Mouse (Mus musculus) limb, embryonic 14.5 days (tissue): ENCODE measurements around the gene Crybg3. TPM values are rescaled to one million over a fixed set of nuclear protein-coding genes. Genes with fewer than 3 reads are reported as not detected.
"Not testable (repeated sequence)": the region's sequence is repeated elsewhere in the genome, so short reads cannot be mapped to it uniquely, and the experiment has no call there.

Experiments used
- ATAC-seq: fragments of 200-750 bp; cut with Nextera tagmentation; 2 replicates; pipeline ENCODE4 v1.8.0; 2017; ENCODE audit warnings: low read depth, moderate number of reproducible peaks, moderate TSS enrichment; ENCODE audit not compliant: low FRiP score
- DNase-seq: peaks from one replicate; pipeline ENCODE4 v3.0.0-alpha.2; 2015; ENCODE audit warnings: low spot score
- H3K27ac ChIP-seq: fragments of 300-500 bp; sonication (generic); replicated peaks from 2 replicates; pipeline ENCODE4 v1.5.1; 2014; ENCODE audit warnings: low read depth, mild to moderate bottlenecking, low read length, moderate library complexity, mixed read lengths
- H3K27me3 ChIP-seq: fragments of 300-500 bp; sonication (generic); 2 replicates; pipeline ENCODE4 v1.6.1; 2014; ENCODE audit warnings: low read length, mixed read lengths; ENCODE audit not compliant: control insufficient read depth, insufficient read depth
- H3K36me3 ChIP-seq: fragments of 300-500 bp; sonication (generic); 2 replicates; pipeline ENCODE4 v1.6.1; 2014; ENCODE audit warnings: mild to moderate bottlenecking, low read length, moderate library complexity, mixed read lengths; ENCODE audit not compliant: control insufficient read depth, insufficient read depth
- H3K4me1 ChIP-seq: fragments of 300-500 bp; sonication (generic); 2 replicates; pipeline ENCODE4 v1.6.1; 2014; ENCODE audit warnings: antibody characterized with exemption, low read length, mixed read lengths; ENCODE audit not compliant: control insufficient read depth, insufficient read depth
- H3K4me2 ChIP-seq: fragments of 300-500 bp; sonication (generic); replicated peaks from 2 replicates; pipeline ENCODE4 v1.6.1; 2014; ENCODE audit warnings: low read depth, mild to moderate bottlenecking, low read length, moderate library complexity; ENCODE audit not compliant: severe bottlenecking
- H3K4me3 ChIP-seq: fragments of 300-500 bp; sonication (generic); replicated peaks from 2 replicates; pipeline ENCODE4 v1.5.1; 2014; ENCODE audit warnings: low read length
- H3K9ac ChIP-seq: fragments of 300-500 bp; sonication (generic); 2 replicates; pipeline ENCODE4 v1.6.1; 2014; ENCODE audit warnings: mild to moderate bottlenecking, low read depth, low read length, moderate library complexity; ENCODE audit not compliant: severe bottlenecking
- H3K9me3 ChIP-seq: fragments of 300-500 bp; sonication (generic); 2 replicates; pipeline ENCODE4 v1.6.1; 2016; ENCODE audit warnings: low read length; ENCODE audit not compliant: control insufficient read depth
- POLR2A ChIP-seq: fragments of 200-500 bp; IDR thresholded peaks from 2 replicates; pipeline ENCODE4 v1.8.0; 2012; ENCODE audit warnings: inconsistent platforms, mild to moderate bottlenecking, moderate library complexity, borderline replicate concordance; ENCODE audit not compliant: insufficient read depth, insufficient read length; ENCODE audit errors: extremely low read depth
- WGBS: fragments of 180-500 bp; shearing (Covaris S2); extraction: QIAGEN DNeasy Blood & Tissue Kit; methylation state at CpG from one replicate; pipeline ENCODE4 v1.1.7; 2014; 5-methylcytosine and 5-hydroxymethylcytosine counted together
- polyA plus RNA-seq, 2 experiments: library from polyadenylated mRNA; depleted of rRNA in 1 of 2; stranded (reverse) in 1 of 2; unstranded in 1 of 2; fragments of >200 nt; fragmentation: Nextera tagmentation in 1 of 2; extraction: Ambion mirVana in 1 of 2; gene quantifications; 2 replicates each; pipeline versions ENCODE4 v1.2.1 to v1.2.3; 2012 to 2014

The Crybg3 gene
- polyA plus RNA-seq, 2 experiments = 16.6 to 19.3 TPM

DNA sequence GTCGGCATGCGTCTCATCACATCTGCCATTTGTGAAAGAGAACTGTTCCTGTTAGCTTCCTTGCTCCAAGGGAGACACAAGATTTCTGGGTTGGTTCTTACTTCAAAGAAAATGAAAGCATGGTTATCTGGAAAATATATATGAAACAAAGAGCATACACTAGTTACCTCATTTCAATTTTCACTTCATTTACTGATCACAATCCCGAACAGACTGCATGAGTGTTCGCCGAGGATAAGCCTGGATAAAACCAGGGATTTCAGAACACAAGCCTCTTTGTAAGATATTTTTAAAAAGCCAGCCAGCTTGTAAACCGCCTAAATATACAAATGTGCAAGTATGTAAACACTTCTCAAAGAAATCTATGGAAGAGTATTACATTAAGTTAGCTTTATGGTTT lies 136.8 kb downstream of the Crybg3 start:
- H3K4me2 ChIP-seq = no peak overlapping the region
- ATAC-seq (no peak), DNase-seq (no peak)
- no peaks in the 10 kb centered on the region for H3K4me1 ChIP-seq
- no peak for TF ChIP-seq POLR2A
- H3K9ac ChIP-seq = no peak overlapping the region
- no peaks in the 10 kb centered on the region for H3K27me3 ChIP-seq
- WGBS = 70% methylated on average over 6 of the region's 6 CpGs
- no peak overlapping the region for H3K27ac ChIP-seq
- no peaks in the 10 kb centered on the region; the same call in 1 of the 2 replicates for H3K9me3 ChIP-seq
- H3K36me3 ChIP-seq = no peaks in the 10 kb centered on the region
- no peak overlapping the region for H3K4me3 ChIP-seq

DNA sequence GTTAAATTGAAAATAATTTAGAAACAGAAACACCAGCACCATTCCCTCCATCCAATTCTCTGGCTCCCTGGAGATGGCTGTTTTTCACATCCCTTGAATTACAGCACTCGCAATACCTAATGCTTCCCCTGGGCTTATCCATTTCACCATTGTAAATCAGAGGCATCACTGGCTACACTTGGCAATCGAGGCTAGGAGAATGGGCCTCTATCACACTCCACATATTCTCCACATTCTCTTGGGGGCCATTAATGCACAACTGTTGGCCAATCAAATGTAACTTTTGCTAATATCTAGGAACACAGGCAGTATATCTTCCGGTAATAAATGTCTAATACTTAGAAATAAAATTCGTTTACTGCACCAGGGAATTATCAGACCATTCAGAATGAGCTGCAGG lies 137.2 kb downstream of the Crybg3 start:
- Histone ChIP-seq H3K4me2 (no peak overlapping the region), H3K27ac (no peak overlapping the region), H3K4me3 (no peak overlapping the region), H3K9ac (no peak overlapping the region), H3K36me3 (no peaks in the 10 kb centered on the region), H3K4me1 (no peaks in the 10 kb centered on the region), H3K9me3 (no peaks in the 10 kb centered on the region; the same call in 1 of the 2 replicates), H3K27me3 (no peaks in the 10 kb centered on the region)
- ATAC-seq (peak; percentile 57; the same call in 1 of the 2 replicates), DNase-seq (peak; percentile 43)
- 53% methylated on average over 4 of the region's 4 CpGs for WGBS
- TF ChIP-seq POLR2A = no peak

DNA sequence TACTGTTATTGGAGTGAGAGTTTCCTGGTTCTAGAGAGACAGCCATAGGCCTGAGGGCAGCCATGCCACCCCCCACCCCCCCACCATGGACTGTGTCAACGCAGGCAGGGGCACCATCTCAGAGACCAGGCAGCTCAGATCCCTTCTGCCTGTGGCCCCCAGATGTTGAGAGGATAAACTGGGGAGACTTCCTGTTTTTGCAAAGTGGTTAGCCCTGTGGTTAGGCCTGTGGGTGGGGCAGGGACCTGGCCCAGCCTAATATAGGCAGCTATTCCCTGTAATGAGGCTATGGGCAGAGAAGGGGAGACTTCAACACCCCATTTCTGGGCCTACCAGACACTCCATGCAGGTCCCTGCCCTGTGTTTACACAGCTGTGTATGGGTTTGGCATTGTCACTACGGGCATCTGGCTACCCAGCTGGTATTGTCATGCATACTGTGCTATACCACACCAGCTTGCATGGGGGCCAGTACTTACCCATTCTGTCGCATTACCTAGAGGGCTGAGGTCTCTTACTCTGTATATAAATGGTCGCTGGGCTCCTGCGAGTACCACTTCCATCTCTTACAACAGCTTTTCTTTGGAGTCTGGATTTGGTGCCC lies 141.4 kb downstream of the Crybg3 start:
- H3K4me3 ChIP-seq, H3K27me3 ChIP-seq, H3K9ac ChIP-seq, H3K4me2 ChIP-seq, H3K36me3 ChIP-seq, H3K27ac ChIP-seq, H3K9me3 ChIP-seq, ATAC-seq, H3K4me1 ChIP-seq, DNase-seq: not testable (repeated sequence)
- 80% methylated on average over 3 of the region's 5 CpGs for WGBS

DNA sequence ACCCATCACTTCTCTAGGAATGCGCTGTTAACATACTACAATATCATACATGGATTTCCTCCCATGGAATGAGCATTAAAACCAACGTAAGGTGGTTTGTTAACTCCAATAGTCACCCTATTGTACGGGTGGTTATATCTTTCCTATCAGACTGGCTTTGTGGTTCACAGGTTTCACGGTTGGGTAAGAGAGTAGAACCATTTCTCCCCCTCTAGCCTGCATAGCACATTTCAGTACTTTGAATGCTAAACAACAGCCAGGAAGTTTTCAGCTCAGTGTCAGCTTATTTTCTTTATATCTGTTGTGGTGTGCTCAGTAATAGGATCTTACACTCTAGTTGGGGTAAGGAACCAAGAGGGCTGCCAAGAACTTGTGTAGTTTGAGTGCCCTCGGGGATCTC lies 149.0 kb downstream of the Crybg3 start:
- Histone ChIP-seq H3K36me3 (no peaks in the 10 kb centered on the region), H3K4me1 (no peaks in the 10 kb centered on the region), H3K27me3 (no peaks in the 10 kb centered on the region), H3K27ac (no peak overlapping the region), H3K4me2 (no peak overlapping the region), H3K4me3 (no peak overlapping the region), H3K9me3 (no peaks in the 10 kb centered on the region), H3K9ac (no peak overlapping the region)
- WGBS = 83% methylated on average over 5 of the region's 5 CpGs
- ATAC-seq (no peak), DNase-seq (no peak)
- no peak for TF ChIP-seq POLR2A

DNA sequence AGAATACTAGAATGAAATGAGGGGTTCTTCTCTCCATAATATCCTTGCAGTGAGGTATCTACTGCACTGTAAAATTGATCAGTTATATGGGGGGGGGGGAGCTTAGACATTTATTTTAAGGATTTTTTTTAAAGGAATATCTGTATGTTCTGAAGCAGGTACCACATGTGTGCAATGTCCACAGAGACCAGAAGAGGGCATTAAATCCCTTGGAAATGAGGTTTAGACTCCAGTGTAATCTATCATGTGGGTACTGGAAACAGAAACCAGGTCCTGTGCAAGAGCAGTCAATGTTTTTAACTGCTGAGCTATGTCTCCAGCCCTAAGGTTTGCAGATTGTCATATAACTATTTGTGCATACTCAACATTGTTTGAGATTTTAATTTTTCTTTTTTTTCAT lies 151.7 kb downstream of the Crybg3 start:
- Histone ChIP-seq H3K4me3 (no peak overlapping the region), H3K4me1 (no peaks in the 10 kb centered on the region), H3K9me3 (no peaks in the 10 kb centered on the region), H3K4me2 (no peak overlapping the region), H3K27me3 (no peaks in the 10 kb centered on the region), H3K36me3 (no peaks in the 10 kb centered on the region), H3K27ac (no peak overlapping the region), H3K9ac (no peak overlapping the region)
- ATAC-seq (no peak), DNase-seq (no peak)
- TF ChIP-seq POLR2A = no peak

DNA sequence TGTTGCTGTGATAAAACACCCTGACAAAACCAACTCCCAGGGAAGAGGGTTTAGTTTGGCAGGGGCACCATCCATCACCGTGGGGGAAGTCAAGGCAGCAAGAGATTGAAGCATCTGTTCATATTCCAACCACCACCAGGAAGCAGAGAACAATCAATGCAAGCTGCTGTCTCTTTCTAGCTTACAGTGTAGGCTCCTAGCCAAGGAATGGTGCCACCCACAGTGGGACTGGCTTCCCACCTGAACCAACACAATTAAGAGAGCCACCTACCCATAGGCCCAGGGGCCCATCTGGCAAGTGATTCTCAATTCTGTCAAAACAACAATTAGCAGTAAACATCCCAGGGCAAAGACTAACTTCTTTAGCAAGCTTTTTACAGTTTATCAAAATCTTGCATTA lies 152.6 kb downstream of the Crybg3 start:
- no peak overlapping the region for H3K9ac ChIP-seq
- no peak for TF ChIP-seq POLR2A
- H3K36me3 ChIP-seq = no peaks in the 10 kb centered on the region
- no peaks in the 10 kb centered on the region for H3K4me1 ChIP-seq
- DNase-seq = no peak
- ATAC-seq = no peak
- H3K4me3 ChIP-seq = no peak overlapping the region
- H3K27ac ChIP-seq = no peak overlapping the region
- no peaks in the 10 kb centered on the region for H3K27me3 ChIP-seq
- H3K9me3 ChIP-seq = no peaks in the 10 kb centered on the region
- WGBS = 75% methylated on average over 1 of the region's 1 CpGs
- no peak overlapping the region for H3K4me2 ChIP-seq
